Mouse (Mus musculus) embryonic facial prominence, embryonic 10.5 days (tissue): Measurements from ENCODE around the gene Gm10401. TPM values are rescaled to one million over a fixed set of nuclear protein-coding genes. Genes with fewer than 3 reads are reported as not detected.
"Not testable (repeated sequence)": the region's sequence is repeated elsewhere in the genome, so short reads cannot be mapped to it uniquely, and the experiment has no call there.

Experiments
- DNase-seq: peaks from one replicate; pipeline ENCODE4 v3.0.0-alpha.2; 2017; ENCODE audit warnings: low spot score
- H3K27ac ChIP-seq: fragments of 300-500 bp; sonication (generic); replicated peaks from 2 replicates; pipeline ENCODE4 v1.5.1; 2016; ENCODE audit warnings: mild to moderate bottlenecking
- H3K27me3 ChIP-seq: fragments of 300-500 bp; sonication (generic); replicated peaks from 2 replicates; pipeline ENCODE4 v1.6.1; 2016; ENCODE audit warnings: low read depth, mild to moderate bottlenecking; ENCODE audit not compliant: poor library complexity, severe bottlenecking
- H3K36me3 ChIP-seq: fragments of 300-500 bp; sonication (generic); replicated peaks from 2 replicates; pipeline ENCODE4 v1.6.1; 2016; ENCODE audit warnings: mild to moderate bottlenecking, moderate library complexity
- H3K4me1 ChIP-seq: fragments of 300-500 bp; sonication (generic); 2 replicates; pipeline ENCODE4 v1.6.1; 2016
- H3K4me3 ChIP-seq: fragments of 300-500 bp; sonication (generic); 2 replicates; pipeline ENCODE4 v1.5.1; 2016; ENCODE audit warnings: mild to moderate bottlenecking, moderate library complexity
- H3K9me3 ChIP-seq: fragments of 300-500 bp; sonication (generic); 2 replicates; pipeline ENCODE4 v1.6.1; 2016; ENCODE audit warnings: mild to moderate bottlenecking
- WGBS: fragments of 180-500 bp; shearing (Covaris S2); methylation state at CpG from one replicate; pipeline ENCODE4 v1.1.7; 2016; 5-methylcytosine and 5-hydroxymethylcytosine counted together
- polyA plus RNA-seq: library from polyadenylated mRNA; unstranded; fragments of >200 nt; fragmentation: Nextera tagmentation; extraction: Ambion mirVana; gene quantifications from 2 replicates; pipeline ENCODE4 v1.2.1, GENCODE M21; 2016

Gene Gm10401
- polyA plus RNA-seq, 1 experiment from 2014 or later, result 25.5 TPM

- Histone ChIP-seq H3K4me1 (peaks cover 30% of the 10 kb centered on the region), H3K27ac (no peak overlapping the region), H3K27me3 (no peaks in the 10 kb centered on the region), H3K9me3 (0 out of 2 replicates have a peak, but pooled peaks cover 4% of the 10 kb centered on the region), H3K36me3 (peaks cover 77% of the 10 kb centered on the region), H3K4me3 (no peak overlapping the region)
- WGBS, result 94% methylated on average over 8 of the region's 8 CpGs
- DNase-seq, result no peak
Measured at GRCm38 (mm10) chr5:115114501-115114900, 16.4 kb upstream of the Gm10401 start.

DNA sequence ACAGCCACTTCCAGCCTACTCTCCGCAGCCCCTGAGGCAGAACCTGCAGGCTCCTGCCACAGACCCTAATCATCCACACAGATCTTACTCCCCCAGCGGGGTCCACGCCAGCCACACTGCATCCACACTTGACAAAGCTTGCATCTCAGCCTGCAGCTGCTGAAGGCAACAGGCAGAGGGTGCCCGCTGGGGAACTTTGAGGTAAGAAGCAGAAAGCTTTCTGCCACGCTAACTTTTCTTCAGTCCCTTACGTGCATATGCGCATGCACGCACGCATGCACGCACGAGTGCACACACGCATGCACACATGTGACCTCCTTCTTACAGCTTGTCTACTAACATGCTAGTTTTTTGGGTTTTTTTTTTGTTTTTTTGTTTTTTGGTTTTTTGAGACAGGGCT lies 15.1 kb upstream of the Gm10401 start:
- 94% methylated on average over 12 of the region's 12 CpGs for WGBS
- Histone ChIP-seq H3K4me3 (no peak overlapping the region), H3K4me1 (peaks cover 17% of the 10 kb centered on the region), H3K9me3 (0 out of 2 replicates have a peak, but pooled peaks cover 4% of the 10 kb centered on the region), H3K36me3 (peaks cover 80% of the 10 kb centered on the region), H3K27me3 (no peaks in the 10 kb centered on the region), H3K27ac (no peak overlapping the region)
- DNase-seq, result no peak

- peaks cover 77% of the 10 kb centered on the region for H3K36me3 ChIP-seq
- H3K4me3 ChIP-seq, result no peak overlapping the region
- H3K9me3 ChIP-seq, result no peaks in the 10 kb centered on the region
- 0 out of 2 replicates have a peak overlapping the region, but pooled peaks have one; percentile 14 for H3K27ac ChIP-seq
- H3K27me3 ChIP-seq, result no peaks in the 10 kb centered on the region
- H3K4me1 ChIP-seq, result peaks cover 17% of the 10 kb centered on the region
- 91% methylated on average over 8 of the region's 8 CpGs for WGBS
- DNase-seq, result no peak
Measured at GRCm38 (mm10) chr5:115111156-115111555, 13.1 kb upstream of the Gm10401 start.

- H3K27ac ChIP-seq, H3K9me3 ChIP-seq, H3K27me3 ChIP-seq, H3K4me3 ChIP-seq, H3K4me1 ChIP-seq, DNase-seq: not testable (repeated sequence)
- peaks cover 74% of the 10 kb centered on the region for H3K36me3 ChIP-seq
- WGBS, result 97% methylated on average over 23 of the region's 23 CpGs
Measured at GRCm38 (mm10) chr5:115103253-115103652, 5.2 kb upstream of the Gm10401 start.

DNA sequence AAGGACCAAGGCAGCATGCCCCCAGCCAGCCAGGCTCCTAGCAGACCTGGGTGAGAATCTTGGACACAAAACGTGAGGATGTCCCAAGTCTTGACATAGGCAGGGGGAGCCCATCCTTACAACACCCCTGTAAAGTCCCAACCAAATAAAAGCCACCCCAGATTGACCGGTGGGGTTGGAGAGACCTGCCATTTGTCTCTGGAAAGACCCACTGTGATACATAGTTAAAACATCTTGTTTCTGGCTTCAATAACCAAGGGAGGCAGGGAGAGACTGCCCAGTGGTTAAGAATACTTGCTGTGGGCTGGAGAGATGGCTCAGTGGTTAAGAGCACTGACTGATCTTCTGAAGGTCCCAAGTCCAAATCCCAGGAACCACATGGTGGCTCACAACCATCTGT lies 4.1 kb upstream of the Gm10401 start:
- 86% methylated on average over 2 of the region's 2 CpGs for WGBS
- DNase-seq, result no peak
- no peaks in the 10 kb centered on the region for H3K27me3 ChIP-seq
- no peaks in the 10 kb centered on the region for H3K4me1 ChIP-seq
- H3K9me3 ChIP-seq, result no peaks in the 10 kb centered on the region
- H3K27ac ChIP-seq, result no peak overlapping the region
- no peak overlapping the region for H3K4me3 ChIP-seq
- H3K36me3 ChIP-seq, result peaks cover 74% of the 10 kb centered on the region

- WGBS, result 81% methylated on average over 6 of the region's 6 CpGs
- peaks cover 86% of the 10 kb centered on the region for H3K36me3 ChIP-seq
Measured at GRCm38 (mm10) chr5:115100473-115100872, 2.4 kb upstream of the Gm10401 start.

DNA sequence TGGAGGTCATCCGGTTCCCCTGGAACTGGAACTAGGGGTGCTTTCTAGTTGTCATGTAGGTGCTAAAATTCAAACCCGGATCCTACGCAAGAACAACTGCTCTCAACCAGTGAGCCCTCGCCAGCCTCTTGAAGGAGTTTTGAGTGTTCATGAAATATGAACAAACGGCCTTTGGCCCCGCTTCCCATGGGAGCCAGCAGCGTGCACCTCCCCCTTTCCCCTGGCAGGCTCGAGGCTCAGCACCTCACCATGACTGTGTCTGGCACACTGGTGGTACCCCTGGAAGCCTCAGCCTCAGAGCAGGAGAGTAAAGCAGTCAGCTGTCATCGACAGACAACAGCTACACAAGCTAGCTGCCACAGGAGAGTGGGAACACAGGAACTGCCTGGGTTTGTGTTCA lies 1.9 kb upstream of the Gm10401 start:
- H3K9me3 ChIP-seq, result no peaks in the 10 kb centered on the region
- no peak for DNase-seq
- no peak overlapping the region for H3K4me3 ChIP-seq
- peaks cover 88% of the 10 kb centered on the region for H3K36me3 ChIP-seq
- H3K27ac ChIP-seq, result no peak overlapping the region
- 90% methylated on average over 9 of the region's 9 CpGs for WGBS
- H3K27me3 ChIP-seq, result no peaks in the 10 kb centered on the region
- H3K4me1 ChIP-seq, result no peaks in the 10 kb centered on the region

More at GRCm38 (mm10) chr5:115100473-115100872, 2.4 kb upstream of the Gm10401 start:
- H3K27me3 ChIP-seq, result no peaks in the 10 kb centered on the region
- H3K9me3 ChIP-seq, result no peaks in the 10 kb centered on the region
- no peaks in the 10 kb centered on the region for H3K4me1 ChIP-seq
- no peak for DNase-seq
- no peak overlapping the region for H3K27ac ChIP-seq
- no peak overlapping the region for H3K4me3 ChIP-seq

- Histone ChIP-seq H3K36me3 (peaks cover 93% of the 10 kb centered on the region), H3K9me3 (no peaks in the 10 kb centered on the region), H3K27me3 (no peaks in the 10 kb centered on the region), H3K27ac (no peak overlapping the region), H3K4me1 (no peaks in the 10 kb centered on the region), H3K4me3 (no peak overlapping the region)
- WGBS, result 87% methylated on average over 5 of the region's 5 CpGs
- no peak for DNase-seq
Measured at GRCm38 (mm10) chr5:115099530-115099929, 1.4 kb upstream of the Gm10401 start.

DNA sequence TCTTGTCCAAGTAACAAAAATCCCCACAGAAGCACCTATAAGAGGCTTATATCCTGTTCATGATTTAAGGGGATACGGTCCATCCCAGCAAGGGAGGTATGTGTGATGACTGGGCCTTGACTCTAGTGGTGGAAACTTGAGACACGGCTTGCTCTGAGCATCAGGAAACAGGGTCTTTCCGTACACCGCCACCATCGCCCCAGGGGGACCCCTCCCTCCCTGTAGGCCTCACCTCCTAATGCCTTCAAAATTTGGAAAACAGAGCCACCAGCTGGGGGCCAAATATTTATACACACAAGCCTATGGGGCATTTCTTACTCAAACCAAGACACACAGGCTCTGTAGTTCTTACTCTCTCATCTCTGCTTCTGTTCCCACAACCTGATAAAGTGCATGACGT lies 6.3 kb downstream of the Gm10401 start:
- Histone ChIP-seq H3K9me3 (no peaks in the 10 kb centered on the region), H3K36me3 (peaks cover 98% of the 10 kb centered on the region), H3K27me3 (no peaks in the 10 kb centered on the region), H3K4me1 (no peaks in the 10 kb centered on the region), H3K27ac (no peak overlapping the region), H3K4me3 (no peak overlapping the region)
- WGBS, result 80% methylated on average over 6 of the region's 6 CpGs
- no peak for DNase-seq

DNA sequence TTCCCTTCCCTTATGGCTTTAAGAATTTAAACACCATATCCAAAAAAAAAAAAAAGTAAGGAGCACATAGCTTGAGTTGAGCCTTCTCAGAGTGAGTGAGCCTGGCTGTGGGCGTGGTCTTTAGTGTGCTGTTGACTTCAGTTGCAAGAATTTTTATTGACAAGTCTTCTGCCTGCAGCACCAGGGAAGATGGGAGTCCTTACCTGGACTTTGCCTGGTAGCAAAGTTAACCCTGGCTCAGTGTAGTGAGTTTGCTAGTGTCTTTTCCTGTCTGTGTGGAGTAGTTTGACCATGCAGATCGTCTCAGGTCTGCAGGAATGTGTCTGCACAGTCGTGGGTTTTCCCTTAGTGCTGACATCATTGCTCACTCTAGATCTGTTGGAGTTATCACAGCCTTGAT lies 7.1 kb downstream of the Gm10401 start:
- no peak for DNase-seq
- no peaks in the 10 kb centered on the region for H3K4me1 ChIP-seq
- H3K9me3 ChIP-seq, result no peaks in the 10 kb centered on the region
- WGBS, result 89% methylated on average over 3 of the region's 3 CpGs
- no peaks in the 10 kb centered on the region for H3K27me3 ChIP-seq
- H3K4me3 ChIP-seq, result no peak overlapping the region
- peaks cover 98% of the 10 kb centered on the region for H3K36me3 ChIP-seq
- no peak overlapping the region for H3K27ac ChIP-seq

DNA sequence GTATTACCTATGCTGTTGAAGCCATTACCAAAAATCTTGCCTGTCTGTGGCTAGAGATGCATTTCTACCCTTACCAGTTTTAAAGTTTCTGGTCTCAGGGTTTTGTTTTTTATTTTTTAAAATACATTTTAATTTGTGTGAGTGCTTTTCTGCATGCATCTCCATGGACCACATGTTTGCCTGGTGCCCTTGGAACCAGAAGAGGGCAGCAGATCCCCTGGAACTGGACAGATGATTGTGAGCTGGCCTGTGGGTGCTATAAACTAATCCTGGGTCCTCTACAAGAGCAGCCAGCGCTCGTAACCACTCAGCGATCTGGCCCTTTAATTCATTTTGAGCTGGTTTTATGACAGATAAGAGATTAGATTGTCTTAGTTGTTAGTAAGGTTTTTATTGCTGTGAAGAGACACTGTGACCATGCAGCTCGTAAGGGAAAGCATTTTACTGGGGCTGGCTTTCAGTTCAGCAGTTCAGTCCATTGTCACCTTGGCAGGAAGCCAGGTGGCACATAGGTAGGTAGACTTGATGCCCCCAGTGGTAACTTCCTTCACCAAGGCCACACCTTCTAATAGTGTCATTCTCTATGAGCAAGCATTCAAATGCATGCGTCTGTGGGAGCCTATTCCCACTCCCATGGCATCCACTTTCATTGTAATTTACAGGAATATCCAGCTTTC lies 8.4 kb downstream of the Gm10401 start:
- Histone ChIP-seq H3K36me3 (peaks cover 98% of the 10 kb centered on the region), H3K9me3 (no peaks in the 10 kb centered on the region), H3K27ac (no peak overlapping the region), H3K4me1 (no peaks in the 10 kb centered on the region), H3K4me3 (no peak overlapping the region), H3K27me3 (no peaks in the 10 kb centered on the region)
- WGBS, result 97% methylated on average over 5 of the region's 5 CpGs
- no peak for DNase-seq

GRCm38 (mm10) chr5:115085675-115086074 lies 12.4 kb downstream of the Gm10401 start:
- no peak overlapping the region for H3K27ac ChIP-seq
- WGBS, result 98% methylated on average over 2 of the region's 2 CpGs
- H3K36me3 ChIP-seq, result peaks cover 100% of the 10 kb centered on the region
- H3K4me1 ChIP-seq, result no peaks in the 10 kb centered on the region
- no peak for DNase-seq
- no peaks in the 10 kb centered on the region for H3K27me3 ChIP-seq
- H3K9me3 ChIP-seq, result no peaks in the 10 kb centered on the region
- H3K4me3 ChIP-seq, result no peak overlapping the region

DNA sequence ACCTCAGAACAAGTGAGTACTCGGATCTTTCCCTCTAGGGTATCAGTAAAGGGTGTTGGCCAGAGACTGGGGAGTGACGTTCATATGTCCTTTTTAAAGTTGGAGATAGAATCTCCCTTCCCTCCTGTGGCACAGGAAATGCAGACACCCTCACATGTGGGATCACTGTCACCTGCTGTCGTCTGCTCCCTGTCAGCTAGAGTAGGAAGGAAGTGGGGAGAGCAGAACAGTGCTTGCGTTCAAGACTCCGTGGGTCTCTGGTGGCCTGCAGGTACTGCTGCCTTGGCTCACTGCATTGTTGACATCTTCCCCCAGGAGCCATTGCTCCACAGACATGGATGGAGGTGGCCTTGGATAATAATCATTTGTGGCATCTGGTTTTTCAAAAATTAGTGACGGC lies 14.6 kb downstream of the Gm10401 start:
- H3K4me1 ChIP-seq, result no peaks in the 10 kb centered on the region
- WGBS, result 90% methylated on average over 6 of the region's 6 CpGs
- no peak overlapping the region for H3K27ac ChIP-seq
- H3K36me3 ChIP-seq, result peaks cover 87% of the 10 kb centered on the region
- H3K9me3 ChIP-seq, result no peaks in the 10 kb centered on the region
- no peak for DNase-seq
- no peak overlapping the region for H3K4me3 ChIP-seq
- no peaks in the 10 kb centered on the region for H3K27me3 ChIP-seq
